Mouse (Mus musculus): ENCODE results near the gene Gm45062.

The Gm45062 gene
- long read RNA-seq, experiment 1, partial matches to known transcripts: 0 of 2 reads
- long read RNA-seq, experiment 1, other reads (novel, unspliced or antisense): 2 of 2 reads
- long read RNA-seq, experiment 2, partial matches to known transcripts: 0 of 1 reads
- long read RNA-seq, experiment 2, other reads (novel, unspliced or antisense): 1 of 1 reads

DNA sequence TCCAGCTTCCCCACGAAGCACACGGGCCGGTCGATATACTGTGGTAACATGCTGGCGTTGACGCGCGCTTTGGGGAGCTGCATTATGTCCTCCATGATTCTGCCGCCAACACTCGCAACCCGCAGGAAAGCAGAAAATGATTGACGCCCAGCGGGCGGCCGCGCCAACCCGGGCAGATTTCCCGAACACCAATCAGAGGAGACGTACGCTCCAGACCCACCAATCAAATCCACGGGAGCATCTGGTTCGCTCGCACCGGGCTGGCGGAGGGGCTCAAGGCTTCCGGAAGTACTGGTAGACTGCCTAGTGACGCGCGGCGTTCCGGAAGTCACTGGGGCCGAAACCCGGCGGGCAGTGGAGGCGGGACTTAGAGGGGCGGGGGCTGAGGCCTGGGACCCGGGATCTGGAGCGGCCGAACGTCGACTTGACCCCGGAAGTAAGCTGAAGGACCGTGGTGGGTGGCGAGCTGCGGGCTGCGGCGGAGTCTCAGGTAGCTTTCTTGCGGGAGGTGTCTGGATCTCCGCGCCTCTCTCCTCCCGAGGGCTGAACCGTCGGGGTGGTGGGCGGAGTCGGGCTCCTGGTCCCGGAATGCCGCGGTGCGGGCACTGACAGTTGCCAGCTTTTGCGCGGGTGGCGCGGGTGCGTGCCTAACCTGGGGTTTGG, at the start of gene Gm45062, which contains the start of the genes Rpa3 and Umad1:
Gene Gm45062 (plus strand): TSS at position 447 of the 663 bp plus-strand sequence.
Gene Rpa3 (minus strand): TSS at position 170 of the 663 bp plus-strand sequence.
Gene Umad1 (plus strand): TSS at position 285 of the 663 bp plus-strand sequence.
- intact Hi-C loops (cut with DNase I): no loop called here

- intact Hi-C loops (cut with DNase I): loop anchor here (10.0 kb wide), 1 partner anchor 625 kb away; no protein-coding TSS in a partner anchor
Measured at GRCm38 (mm10) chr6:8209866-8210186, 49.4 kb upstream of the Gm45062 start.

- intact Hi-C loops (cut with DNase I): no loop called here
Measured at GRCm38 (mm10) chr6:8210661-8211060, 48.6 kb upstream of the Gm45062 start.

DNA sequence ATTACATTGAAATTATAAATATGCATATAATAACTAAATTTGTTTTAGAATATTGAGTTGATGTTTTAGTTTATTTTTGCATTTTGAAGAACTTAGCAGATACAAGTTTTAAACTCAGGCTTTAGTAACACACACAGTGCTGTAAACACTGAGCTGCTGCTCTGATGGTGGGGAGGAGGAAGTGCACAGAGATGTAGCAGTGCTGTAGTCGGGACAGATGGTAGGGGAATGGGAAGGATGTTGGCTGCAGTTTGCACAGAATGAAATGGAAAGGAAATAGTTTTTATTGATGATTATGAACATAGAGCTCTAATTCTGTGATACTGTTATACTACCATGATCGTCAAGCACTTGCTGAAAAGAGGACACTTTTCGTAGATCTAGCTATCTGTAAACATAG, 32.2 kb upstream of the Gm45062 start:
- intact Hi-C loops (cut with DNase I): no loop called here

DNA sequence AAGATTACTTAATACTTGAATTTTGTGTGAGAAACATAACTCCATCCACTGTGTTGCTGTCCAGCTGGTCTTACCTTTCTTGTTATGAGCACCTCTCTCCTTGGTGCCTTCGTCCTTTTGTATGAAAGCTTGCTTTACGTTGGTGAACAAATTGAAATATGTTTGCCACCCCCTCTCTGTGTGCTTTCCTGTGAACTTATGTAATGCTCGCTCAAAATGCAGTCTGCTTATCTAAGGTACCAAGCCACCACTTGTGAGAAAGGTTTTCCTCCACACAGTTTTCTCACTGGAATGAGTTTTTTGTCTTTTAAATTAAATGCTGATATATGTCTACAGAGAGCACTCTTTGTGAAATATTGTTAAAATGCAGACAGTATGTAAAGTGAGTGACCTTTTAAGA, 30.7 kb upstream of the Gm45062 start:
- intact Hi-C loops (cut with DNase I): no loop called here

GRCm38 (mm10) chr6:8258316-8258715, 934 bp upstream of the Gm45062 start:
- intact Hi-C loops (cut with DNase I): no loop called here

DNA sequence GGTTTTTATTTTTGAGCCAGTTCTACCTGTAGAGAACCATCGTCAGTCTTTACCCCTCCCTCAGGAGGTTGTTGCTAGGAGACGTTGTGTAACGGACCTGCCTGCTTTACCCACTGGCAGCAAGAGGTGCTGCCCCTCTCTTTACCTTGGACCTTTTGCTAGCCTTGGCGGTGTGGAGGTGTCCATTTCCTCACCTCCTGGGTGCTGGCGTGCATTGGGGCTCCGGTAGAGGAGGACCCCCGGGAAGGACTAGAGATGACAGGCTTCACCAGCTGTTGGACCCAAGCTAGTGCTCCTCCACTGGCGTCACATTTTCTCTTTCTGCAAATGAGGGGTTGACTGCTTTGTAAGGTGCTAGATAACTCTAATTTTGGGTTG, 406 bp downstream of the Gm45062 start:
- intact Hi-C loops (cut with DNase I): loop anchor here (5.0 kb wide), 1 partner anchor 248 kb away; the partner anchor contains the start of gene Glcci1

GRCm38 (mm10) chr6:8271047-8271446, 11.8 kb downstream of the Gm45062 start:
- intact Hi-C loops (cut with DNase I): loop anchor here (5.0 kb wide), 1 partner anchor 466 kb away; no protein-coding TSS in a partner anchor

DNA sequence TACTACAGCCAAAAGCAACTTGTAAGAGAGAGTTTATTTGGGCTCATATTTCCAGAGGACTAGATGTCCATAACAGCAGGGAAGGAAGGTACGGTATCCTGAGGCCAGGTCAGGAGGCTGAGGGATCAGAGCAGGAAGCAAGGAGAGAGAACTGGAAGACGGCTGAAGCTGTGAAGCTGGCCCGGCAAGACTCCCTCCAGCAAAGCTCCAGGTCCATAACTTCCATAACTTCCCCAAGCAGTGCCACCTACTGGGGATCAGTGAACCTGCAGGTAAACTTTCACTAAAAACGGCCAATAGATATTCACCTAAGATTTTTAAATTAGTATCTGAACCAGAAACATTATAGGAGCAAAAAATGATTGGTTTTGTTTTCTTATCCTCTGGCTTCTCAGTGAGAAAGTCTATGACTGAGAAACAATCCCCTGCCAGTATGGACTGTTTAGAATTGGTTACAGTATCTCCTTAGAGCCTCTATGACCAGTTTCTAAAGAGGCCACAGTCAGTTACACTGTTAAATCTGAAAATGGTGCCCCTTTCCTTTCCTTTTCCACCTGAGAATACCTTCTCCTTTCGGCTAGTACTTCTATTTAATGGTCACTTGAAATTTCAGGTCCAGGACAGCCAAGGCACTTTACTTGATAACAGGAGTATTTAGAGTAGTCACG, 15.3 kb downstream of the Gm45062 start:
- intact Hi-C loops (cut with DNase I): loop anchor here (5.0 kb wide), 2 partner anchors 463 to 558 kb away; no protein-coding TSS in a partner anchor

DNA sequence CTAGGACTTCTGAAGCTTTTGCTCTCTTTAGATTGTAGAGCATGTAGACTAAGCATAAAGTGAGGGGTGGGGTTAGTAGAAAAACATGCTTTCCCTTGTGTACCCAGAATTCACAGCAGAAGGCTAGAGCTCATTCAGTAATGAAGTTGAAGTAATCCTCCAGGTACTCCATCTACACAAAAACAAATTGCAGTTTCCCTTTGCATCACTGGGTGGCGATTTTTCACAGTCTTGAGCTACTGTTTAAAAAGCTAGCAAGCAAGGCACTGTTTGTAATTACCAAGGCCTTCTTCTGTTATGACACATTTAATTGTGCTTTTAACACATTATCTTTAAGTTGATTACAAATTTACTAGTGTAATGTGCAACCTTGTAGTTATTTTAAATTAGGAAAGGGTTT, 15.8 kb downstream of the Gm45062 start:
- intact Hi-C loops (cut with DNase I): loop anchor here (5.0 kb wide), 1 partner anchor 557 kb away; no protein-coding TSS in a partner anchor

DNA sequence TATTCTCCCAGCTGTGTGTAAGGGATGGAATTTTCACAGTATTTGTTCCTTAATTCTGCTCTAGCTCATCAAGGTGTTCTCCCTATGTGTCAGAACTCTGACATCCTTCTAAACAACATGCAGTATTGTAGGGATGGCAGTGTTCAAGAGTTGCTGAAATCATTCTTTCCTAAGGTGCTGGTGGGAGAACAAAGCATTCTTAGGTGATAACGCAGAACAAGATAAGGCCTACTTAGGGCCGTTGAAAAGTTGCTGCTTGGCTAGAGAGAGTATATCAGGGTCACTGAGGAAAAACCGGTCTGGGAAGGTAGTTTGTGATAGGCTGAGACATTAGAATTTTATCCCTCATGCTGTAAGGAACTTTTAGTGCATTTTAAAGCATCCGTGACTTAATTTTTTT, 17.2 kb downstream of the Gm45062 start:
- intact Hi-C loops (cut with DNase I): loop anchor here (5.0 kb wide), 1 partner anchor 556 kb away; no protein-coding TSS in a partner anchor

DNA sequence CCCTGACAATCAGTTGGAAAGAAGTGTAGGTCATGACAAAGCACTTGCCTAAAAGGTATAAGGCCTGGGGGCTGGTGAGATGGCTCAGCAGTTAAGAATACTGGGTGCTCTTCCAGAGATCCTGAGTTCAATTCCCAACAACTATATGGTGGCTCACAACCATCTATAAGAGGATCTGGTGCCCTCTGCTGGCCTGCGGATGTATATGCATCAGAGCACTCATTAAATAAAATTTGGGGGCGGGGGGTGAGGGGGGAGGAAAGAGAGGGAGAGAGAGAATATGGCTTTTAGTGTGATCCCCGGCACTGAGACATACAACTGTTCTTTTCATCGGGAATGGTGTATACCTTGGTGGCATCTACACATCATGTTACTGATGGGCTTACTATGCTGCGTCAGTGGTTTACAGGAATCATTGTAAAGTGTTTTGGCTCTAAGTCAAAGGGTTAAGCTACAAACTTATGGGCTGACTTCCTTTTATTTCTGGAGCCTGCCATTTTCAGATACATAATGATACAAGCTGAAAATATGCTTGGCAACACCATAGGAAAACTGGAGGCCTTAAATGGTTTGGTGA, 19.3 kb downstream of the Gm45062 start:
- intact Hi-C loops (cut with DNase I): loop anchor here (5.0 kb wide), 1 partner anchor 554 kb away; no protein-coding TSS in a partner anchor

GRCm38 (mm10) chr6:8283255-8283654, 24.0 kb downstream of the Gm45062 start:
- intact Hi-C loops (cut with DNase I): no loop called here

DNA sequence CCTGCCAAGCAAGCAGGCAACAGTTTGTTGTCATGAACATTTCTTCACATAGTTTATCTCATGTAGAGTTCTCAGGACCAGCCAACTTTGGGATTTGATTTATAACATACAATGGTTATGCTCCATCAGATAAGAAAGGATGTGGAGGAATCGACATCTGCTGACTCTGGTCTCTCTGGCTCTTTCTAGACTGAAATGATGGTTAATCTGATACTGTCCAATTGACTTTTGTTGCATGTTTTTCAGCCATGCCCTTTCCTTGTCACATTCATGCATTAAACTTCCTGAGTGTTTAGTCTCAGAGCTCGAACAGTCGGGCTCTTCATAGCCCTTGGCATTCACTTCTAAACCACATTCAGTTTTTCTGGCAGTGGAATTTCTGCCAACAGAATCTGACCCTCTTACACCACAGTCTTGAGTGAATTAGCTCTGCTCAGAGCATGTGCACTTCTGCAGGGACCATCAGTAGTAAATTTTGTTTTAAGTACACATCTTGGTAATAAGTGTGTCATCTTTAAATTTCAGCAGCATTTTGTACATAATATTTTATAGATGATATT, 26.2 kb downstream of the Gm45062 start:
- intact Hi-C loops (cut with DNase I): no loop called here

DNA sequence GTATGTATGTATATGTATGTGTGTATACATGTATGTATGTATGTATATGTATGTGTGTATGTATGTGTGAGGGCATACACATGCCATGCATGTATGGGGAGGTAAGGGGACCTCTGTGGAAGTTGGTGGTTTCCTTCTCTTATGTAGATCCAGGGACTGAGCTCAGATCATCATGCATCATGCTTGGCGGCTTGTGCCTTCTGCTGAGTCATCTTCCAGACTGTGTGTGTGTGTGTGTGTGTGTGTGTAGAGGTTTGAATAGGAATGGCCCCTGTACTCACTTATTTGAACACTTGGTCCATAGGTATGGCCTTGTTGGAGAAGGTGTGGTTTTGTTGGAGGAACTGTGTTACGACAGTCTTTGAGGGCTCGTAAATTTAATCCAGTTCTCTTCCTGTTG, 26.9 kb downstream of the Gm45062 start:
- intact Hi-C loops (cut with DNase I): no loop called here

DNA sequence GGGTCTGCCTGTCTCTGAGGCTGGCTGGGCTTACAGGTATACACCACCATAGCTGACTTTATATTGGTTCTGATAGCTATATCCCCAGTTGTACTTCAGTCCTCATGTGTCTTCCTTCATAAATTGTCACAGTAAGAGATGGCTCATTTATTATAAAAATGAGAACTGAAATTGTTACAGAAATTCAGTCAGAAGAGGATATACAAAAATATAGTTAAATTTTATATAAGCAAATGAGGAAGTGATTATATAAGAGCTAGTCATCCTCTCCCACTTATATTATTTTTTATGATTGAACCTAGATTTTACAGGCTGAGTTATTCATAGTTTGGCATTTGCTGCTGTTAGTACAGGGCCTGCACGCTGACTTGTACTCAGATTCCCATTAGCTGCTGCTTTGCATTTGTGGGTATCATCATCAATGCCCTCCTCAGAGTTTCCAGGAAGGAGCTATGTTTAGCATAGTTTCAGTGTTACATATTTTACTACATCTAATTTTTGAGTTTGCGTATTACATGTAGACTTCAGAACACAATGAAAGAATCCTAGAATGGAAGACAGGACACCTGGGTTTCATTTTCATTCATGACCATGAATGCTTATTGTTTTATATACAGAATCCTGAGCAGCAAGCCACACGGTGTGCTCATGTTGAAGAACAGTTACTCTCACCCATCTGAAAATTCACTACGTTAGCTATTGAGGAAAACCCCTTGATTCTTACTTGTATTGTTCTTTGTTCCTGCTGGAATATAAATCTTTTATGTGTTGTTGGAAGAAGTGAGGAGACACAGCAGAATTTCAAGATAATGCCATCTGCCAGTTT, 29.7 kb downstream of the Gm45062 start:
- intact Hi-C loops (cut with DNase I): no loop called here

DNA sequence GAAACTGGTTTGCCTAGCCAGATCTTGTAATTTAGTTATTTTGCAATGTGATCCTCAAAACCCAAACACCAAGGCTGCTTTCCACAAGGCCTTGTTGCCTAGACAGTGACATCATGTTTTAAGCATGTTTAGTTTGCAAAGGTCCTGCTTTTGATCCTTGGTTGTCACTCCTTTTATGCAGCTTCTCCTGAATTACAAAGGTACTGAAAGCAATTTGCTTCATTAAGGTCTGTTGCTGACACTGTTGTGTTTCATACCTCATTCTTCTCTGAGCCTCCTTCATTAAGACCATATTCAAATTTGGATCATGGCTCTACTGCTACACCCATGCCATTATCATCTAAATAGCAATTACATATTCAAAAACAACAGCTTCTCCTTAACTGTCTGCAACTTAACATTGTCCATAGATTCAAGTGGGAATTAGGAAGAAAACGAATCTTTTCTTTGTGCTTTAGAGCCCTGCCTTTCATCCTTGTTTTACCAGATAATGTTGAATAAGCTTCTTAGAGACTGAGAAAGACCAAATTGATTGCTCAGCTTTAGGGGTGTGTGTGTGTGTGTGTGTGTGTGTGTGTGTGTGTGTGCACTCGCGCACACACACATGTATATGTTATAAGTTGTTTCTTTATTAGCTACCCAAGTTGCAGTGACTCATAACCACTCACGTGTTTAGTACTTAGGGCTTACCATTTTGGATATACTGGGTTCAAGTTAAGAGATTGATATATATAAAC, 35.0 kb downstream of the Gm45062 start:
- intact Hi-C loops (cut with DNase I): no loop called here

DNA sequence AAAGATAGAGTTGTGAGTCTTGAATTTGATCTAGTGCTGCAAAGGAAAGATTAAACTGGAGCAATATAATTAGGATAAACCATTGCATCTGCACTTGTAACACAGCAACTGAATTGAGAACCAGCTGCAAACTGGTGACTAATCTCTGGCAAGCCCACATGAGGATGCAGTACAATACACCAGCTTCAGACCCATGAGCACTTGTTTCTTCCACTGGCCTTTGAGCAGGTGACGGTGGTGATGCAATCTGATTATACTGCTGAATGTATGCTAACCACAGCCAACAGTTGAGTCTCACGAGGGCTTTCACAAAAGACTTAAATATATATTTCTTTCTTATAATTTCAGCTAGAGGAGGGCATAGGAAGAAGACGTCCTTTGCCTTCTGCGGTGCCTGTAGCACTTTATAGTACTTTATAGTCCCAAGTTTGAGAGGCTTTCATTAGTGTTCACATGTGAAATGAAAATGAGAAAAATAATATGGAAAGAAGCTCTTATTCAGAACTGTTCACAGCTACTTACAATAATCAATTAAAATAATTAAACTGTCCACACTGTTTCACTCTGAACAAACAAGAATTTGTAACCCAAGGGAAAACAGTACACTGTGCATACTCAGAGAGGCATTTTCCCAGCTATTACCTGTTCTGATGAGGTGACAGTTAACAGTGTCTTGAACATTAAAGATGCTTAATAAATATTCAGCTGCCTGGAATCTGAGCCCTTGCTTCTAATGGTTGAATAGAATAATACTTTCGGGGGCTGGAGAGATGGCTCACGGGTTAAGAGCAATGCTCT, 40.0 kb downstream of the Gm45062 start:
- intact Hi-C loops (cut with DNase I): no loop called here

All from adrenal gland (tissue).